Mouse (Mus musculus) right cerebral cortex, adult 2 months (tissue): ENCODE measurements around the gene Slc20a1.

Experiments
- DNase-seq, 2 experiments: peaks; one replicate each; pipeline ENCODE4 v3.0.0; 2021 to 2022; ENCODE audit warnings: low spot score in 2 of 2

Slc20a1 gene

GRCm38 (mm10) chr2:129186291-129186919 is 12.2 kb upstream of the Slc20a1 start:
- peak; percentile 63 to 67 for DNase-seq

- DNase-seq: peak; percentile 49 to 51
These were observed 6.0 kb upstream of the Slc20a1 start for GRCm38 (mm10) chr2:129192392-129193150.

- no peak for DNase-seq
These were observed 2.2 kb upstream of the Slc20a1 start for GRCm38 (mm10) chr2:129196317-129196716.

- DNase-seq: no peak
These were observed 1.4 kb upstream of the Slc20a1 start for GRCm38 (mm10) chr2:129197197-129197596.

GRCm38 (mm10) chr2:129197843-129198435 is 625 bp upstream of the Slc20a1 start:
- peak in 1 of 2 experiments; percentile 67 for DNase-seq

GRCm38 (mm10) chr2:129199328-129200085 is 943 bp downstream of the Slc20a1 start:
- DNase-seq: peak; percentile 36 to 38

GRCm38 (mm10) chr2:129205000-129205399 is 6.4 kb downstream of the Slc20a1 start:
- DNase-seq: no peak

- DNase-seq: peak in 1 of 2 experiments; percentile 32
These were observed 8.3 kb downstream of the Slc20a1 start for GRCm38 (mm10) chr2:129206824-129207223.

GRCm38 (mm10) chr2:129208181-129208746 is 9.7 kb downstream of the Slc20a1 start:
- DNase-seq: no peak

- no peak for DNase-seq
These were observed 11.7 kb downstream of the Slc20a1 start for GRCm38 (mm10) chr2:129210089-129210749.

GRCm38 (mm10) chr2:129211255-129211654 is 12.7 kb downstream of the Slc20a1 start:
- DNase-seq: no peak

- DNase-seq: no peak
These were observed 13.4 kb downstream of the Slc20a1 start for GRCm38 (mm10) chr2:129211957-129212356.

- no peak for DNase-seq
These were observed 14.0 kb downstream of the Slc20a1 start for GRCm38 (mm10) chr2:129212566-129212965.

GRCm38 (mm10) chr2:129214774-129215173 is 16.2 kb downstream of the Slc20a1 start:
- no peak for DNase-seq

GRCm38 (mm10) chr2:129217612-129218185 is 19.1 kb downstream of the Slc20a1 start:
- no peak for DNase-seq

GRCm38 (mm10) chr2:129218537-129219105 is 20.1 kb downstream of the Slc20a1 start:
- DNase-seq: no peak

GRCm38 (mm10) chr2:129221097-129221632 is 22.6 kb downstream of the Slc20a1 start:
- no peak for DNase-seq

- DNase-seq: no peak
These were observed 25.6 kb downstream of the Slc20a1 start for GRCm38 (mm10) chr2:129224178-129224577.

GRCm38 (mm10) chr2:129225251-129225819 is 26.8 kb downstream of the Slc20a1 start:
- no peak for DNase-seq
